Mouse (Mus musculus) hindbrain, embryonic 14.5 days (tissue): ENCODE measurements at regions not wholly inside any gene's neighbourhood (a gene's known extent, or its start where the extent isn't known, plus 50 kb on each side); places are given as distances from the start of the nearest gene placed in this dataset.

ENCODE experiments used
- ATAC-seq: fragments of 200-750 bp; cut with Nextera tagmentation; 2 replicates; pipeline ENCODE4 v1.8.0; 2017; ENCODE audit warnings: moderate number of reproducible peaks, mild to moderate bottlenecking, moderate TSS enrichment, moderate library complexity; ENCODE audit not compliant: low FRiP score
- DNase-seq: peaks from one replicate; pipeline ENCODE4 v3.0.0-alpha.2; 2015; ENCODE audit warnings: low spot score
- H3K27ac ChIP-seq: fragments of 300-500 bp; sonication (generic); 2 replicates; pipeline ENCODE4 v1.5.1; 2014; ENCODE audit warnings: mild to moderate bottlenecking, moderate library complexity
- H3K27me3 ChIP-seq: fragments of 300-500 bp; sonication (generic); 2 replicates; pipeline ENCODE4 v1.6.1; 2014; ENCODE audit warnings: mild to moderate bottlenecking, low read length, mixed read lengths; ENCODE audit not compliant: control insufficient read depth, insufficient read depth
- H3K36me3 ChIP-seq: fragments of 300-500 bp; sonication (generic); replicated peaks from 2 replicates; pipeline ENCODE4 v1.6.1; 2014; ENCODE audit not compliant: control insufficient read depth, insufficient read depth
- H3K4me1 ChIP-seq: fragments of 300-500 bp; sonication (generic); replicated peaks from 2 replicates; pipeline ENCODE4 v1.6.1; 2014; ENCODE audit warnings: antibody characterized with exemption, low read length, mixed read lengths; ENCODE audit not compliant: control insufficient read depth, insufficient read depth
- H3K4me2 ChIP-seq: fragments of 300-500 bp; sonication (generic); replicated peaks from 2 replicates; pipeline ENCODE4 v1.6.1; 2014; ENCODE audit warnings: mild to moderate bottlenecking, moderate library complexity
- H3K4me3 ChIP-seq: fragments of 300-500 bp; sonication (generic); replicated peaks from 2 replicates; pipeline ENCODE4 v1.5.1; 2014; ENCODE audit warnings: mild to moderate bottlenecking, low read length
- H3K9ac ChIP-seq: fragments of 300-500 bp; sonication (generic); 2 replicates; pipeline ENCODE4 v1.6.1; 2014
- H3K9me3 ChIP-seq: fragments of 300-500 bp; sonication (generic); 2 replicates; pipeline ENCODE4 v1.6.1; 2016; ENCODE audit warnings: low read length; ENCODE audit not compliant: control insufficient read depth
- WGBS: fragments of 180-500 bp; shearing (Covaris S2); extraction: QIAGEN DNeasy Blood & Tissue Kit; methylation state at CpG from one replicate; pipeline ENCODE4 v1.1.7; 2014; 5-methylcytosine and 5-hydroxymethylcytosine counted together

- Histone ChIP-seq H3K4me1 (peaks cover 7% of the 10 kb centered on the region; the same call in 1 of the 2 replicates), H3K27ac (no peak overlapping the region)
These were observed 223.5 kb upstream of the Rgma start for GRCm38 (mm10) chr7:73151586-73152467.

GRCm38 (mm10) chr7:73153668-73154067 lies 221.6 kb upstream of the Rgma start:
- DNase-seq: no peak
- Histone ChIP-seq H3K27me3 (no peaks in the 10 kb centered on the region), H3K9me3 (no peaks in the 10 kb centered on the region), H3K36me3 (no peaks in the 10 kb centered on the region), H3K4me3 (no peak overlapping the region), H3K9ac (no peak overlapping the region), H3K27ac (no peak overlapping the region), H3K4me1 (peaks cover 7% of the 10 kb centered on the region; the same call in 1 of the 2 replicates), H3K4me2 (no peak overlapping the region)
- WGBS: 93% methylated on average over 1 of the region's 1 CpGs
- no peak for ATAC-seq

More at GRCm38 (mm10) chr7:73151586-73152467, 223.5 kb upstream of the Rgma start:
- DNase-seq (no peak), ATAC-seq (no peak)
- no peak overlapping the region for H3K4me3 ChIP-seq
- no peaks in the 10 kb centered on the region for H3K9me3 ChIP-seq
- no peak overlapping the region for H3K4me2 ChIP-seq
- no peaks in the 10 kb centered on the region for H3K27me3 ChIP-seq
- no peaks in the 10 kb centered on the region for H3K36me3 ChIP-seq
- H3K9ac ChIP-seq: no peak overlapping the region
- WGBS: 43% methylated on average over 13 of the region's 15 CpGs

GRCm38 (mm10) chr7:73158833-73159232 lies 216.5 kb upstream of the Rgma start:
- H3K9ac ChIP-seq: no peak overlapping the region
- H3K4me1 ChIP-seq: 0 out of 2 replicates have a peak, but pooled peaks cover 3% of the 10 kb centered on the region
- no peak overlapping the region for H3K27ac ChIP-seq
- H3K27me3 ChIP-seq: no peaks in the 10 kb centered on the region
- H3K36me3 ChIP-seq: no peaks in the 10 kb centered on the region
- H3K4me2 ChIP-seq: no peak overlapping the region
- ATAC-seq (no peak), DNase-seq (no peak)
- 78% methylated on average over 5 of the region's 5 CpGs for WGBS
- no peak overlapping the region for H3K4me3 ChIP-seq
- H3K9me3 ChIP-seq: no peaks in the 10 kb centered on the region

GRCm38 (mm10) chr7:73160968-73161367 lies 214.3 kb upstream of the Rgma start:
- no peak for ATAC-seq
- H3K27ac ChIP-seq: no peak overlapping the region
- WGBS: 84% methylated on average over 8 of the region's 8 CpGs

GRCm38 (mm10) chr7:73163687-73164086 lies 211.6 kb upstream of the Rgma start:
- no peaks in the 10 kb centered on the region for H3K9me3 ChIP-seq
- H3K4me1 ChIP-seq: 0 out of 2 replicates have a peak, but pooled peaks cover 3% of the 10 kb centered on the region
- H3K4me3 ChIP-seq: no peak overlapping the region
- H3K9ac ChIP-seq: no peak overlapping the region
- no peak for DNase-seq
- 66% methylated on average over 5 of the region's 5 CpGs for WGBS
- no peaks in the 10 kb centered on the region for H3K36me3 ChIP-seq
- ATAC-seq: no peak
- H3K4me2 ChIP-seq: no peak overlapping the region
- no peaks in the 10 kb centered on the region for H3K27me3 ChIP-seq
- no peak overlapping the region for H3K27ac ChIP-seq

More at GRCm38 (mm10) chr7:73160968-73161367, 214.3 kb upstream of the Rgma start:
- Histone ChIP-seq H3K4me3 (no peak overlapping the region), H3K4me1 (0 out of 2 replicates have a peak, but pooled peaks cover 3% of the 10 kb centered on the region), H3K9me3 (no peaks in the 10 kb centered on the region), H3K9ac (no peak overlapping the region), H3K36me3 (no peaks in the 10 kb centered on the region), H3K4me2 (no peak overlapping the region), H3K27me3 (no peaks in the 10 kb centered on the region)
- no peak for DNase-seq

- 0 out of 2 replicates have a peak, but pooled peaks cover 3% of the 10 kb centered on the region for H3K4me1 ChIP-seq
- H3K9ac ChIP-seq: no peak overlapping the region
- no peak overlapping the region for H3K4me2 ChIP-seq
- H3K27ac ChIP-seq: no peak overlapping the region
- 85% methylated on average over 8 of the region's 8 CpGs for WGBS
- H3K4me3 ChIP-seq: no peak overlapping the region
- H3K9me3 ChIP-seq: no peaks in the 10 kb centered on the region
- ATAC-seq (no peak), DNase-seq (no peak)
- no peaks in the 10 kb centered on the region for H3K27me3 ChIP-seq
- H3K36me3 ChIP-seq: no peaks in the 10 kb centered on the region
These were observed 209.8 kb upstream of the Rgma start for GRCm38 (mm10) chr7:73165521-73165920.

- Histone ChIP-seq H3K27ac (no peak overlapping the region), H3K36me3 (no peaks in the 10 kb centered on the region), H3K27me3 (no peaks in the 10 kb centered on the region), H3K9me3 (0 out of 2 replicates have a peak, but pooled peaks cover 3% of the 10 kb centered on the region), H3K9ac (no peak overlapping the region), H3K4me1 (no peaks in the 10 kb centered on the region), H3K4me2 (no peak overlapping the region), H3K4me3 (no peak overlapping the region)
- ATAC-seq (no peak), DNase-seq (no peak)
- WGBS: 82% methylated on average over 8 of the region's 8 CpGs
These were observed 205.9 kb upstream of the Rgma start for GRCm38 (mm10) chr7:73169416-73169815.

- 91% methylated on average over 4 of the region's 4 CpGs for WGBS
- DNase-seq (no peak), ATAC-seq (no peak)
- no peak overlapping the region for H3K4me2 ChIP-seq
- H3K27me3 ChIP-seq: no peaks in the 10 kb centered on the region
- no peak overlapping the region for H3K4me3 ChIP-seq
- peaks cover 7% of the 10 kb centered on the region; the same call in 1 of the 2 replicates for H3K9me3 ChIP-seq
- no peaks in the 10 kb centered on the region for H3K36me3 ChIP-seq
- no peak overlapping the region for H3K9ac ChIP-seq
- H3K4me1 ChIP-seq: no peaks in the 10 kb centered on the region
- H3K27ac ChIP-seq: no peak overlapping the region
These were observed 202.7 kb upstream of the Rgma start for GRCm38 (mm10) chr7:73172615-73173014.

GRCm38 (mm10) chr7:73183761-73184160 lies 191.5 kb upstream of the Rgma start:
- Histone ChIP-seq H3K9me3 (no peaks in the 10 kb centered on the region), H3K27ac (peak overlapping the region; percentile 64), H3K4me3 (no peak overlapping the region), H3K4me1 (peaks cover 15% of the 10 kb centered on the region), H3K27me3 (no peaks in the 10 kb centered on the region), H3K36me3 (no peaks in the 10 kb centered on the region), H3K9ac (no peak overlapping the region), H3K4me2 (no peak overlapping the region)
- ATAC-seq (no peak), DNase-seq (no peak)
- 61% methylated on average over 8 of the region's 8 CpGs for WGBS
